Mouse (Mus musculus) lung, adult 2 months (tissue): ENCODE results near the gene Pcdh11x.

Experiments
- CTCF ChIP-seq: fragments of 200-500 bp; IDR thresholded peaks from 2 replicates; pipeline ENCODE4 v1.5.1; 2011; ENCODE audit warnings: mild to moderate bottlenecking, low read length, control low read depth; ENCODE audit not compliant: insufficient read depth
- POLR2A ChIP-seq: fragments of 200-500 bp; IDR thresholded peaks from 2 replicates; pipeline ENCODE4 v1.6.1; 2011; ENCODE audit warnings: low read depth, mild to moderate bottlenecking, control low read depth, low read length, borderline replicate concordance; ENCODE audit errors: extremely low read depth

- no peak for TF ChIP-seq CTCF
- TF ChIP-seq POLR2A = no peak
Observed at GRCm38 (mm10) chrX:120291696-120292095, 1.6 kb downstream of the Pcdh11x start.
